Mouse (Mus musculus): ENCODE measurements around the gene Chchd10.
A peak's percentile ranks its signal among the peaks of the same experiment; 100 is the strongest.

Chchd10 gene

DNA sequence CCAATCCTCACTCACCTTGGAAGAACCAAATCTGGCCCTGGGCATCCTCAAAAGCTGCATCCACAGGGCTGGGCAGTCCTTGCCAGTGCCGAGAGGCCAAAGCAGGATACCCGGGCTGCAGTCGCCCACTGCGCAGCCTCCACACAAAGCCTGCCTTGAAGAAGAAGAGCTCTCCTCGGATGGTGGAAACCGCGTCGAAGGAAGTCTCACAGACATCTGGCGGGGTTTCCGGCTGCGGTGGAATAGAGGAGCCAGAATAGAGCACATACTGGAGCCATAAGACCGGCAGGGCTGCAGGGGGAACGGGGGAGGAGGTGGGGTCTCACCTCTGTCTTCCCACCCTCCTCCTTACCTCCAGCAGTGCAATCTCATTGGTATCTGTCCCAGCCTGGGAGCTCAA, 6.5 kb upstream of the Chchd10 start:
- peak; percentile 44 for DNase-seq

GRCm38 (mm10) chr10:75930304-75930703, 2.6 kb upstream of the Chchd10 start:
- no peak for DNase-seq

DNA sequence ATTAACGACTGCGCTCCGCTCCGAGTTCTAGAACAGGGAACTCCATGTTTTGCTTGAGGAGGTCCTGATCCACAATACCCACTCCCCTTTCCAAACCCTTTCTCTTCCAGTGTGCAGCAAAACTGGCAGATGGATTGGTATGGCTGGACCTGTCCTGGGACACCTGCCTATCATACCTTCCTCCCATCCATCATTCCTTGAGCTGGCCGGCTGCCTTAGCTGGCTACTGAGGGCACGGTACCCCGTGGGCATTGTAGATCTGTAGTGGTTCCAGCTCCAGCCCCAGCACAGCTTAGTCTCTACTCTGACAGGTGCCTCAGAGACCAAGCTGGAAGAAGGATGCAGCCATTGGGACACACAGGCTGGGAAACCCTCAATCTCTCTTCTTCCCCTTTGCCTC, 1.6 kb upstream of the Chchd10 start:
- no peak for DNase-seq

GRCm38 (mm10) chr10:75932081-75932678, 750 bp upstream of the Chchd10 start:
- DNase-seq, result peak; percentile 47

DNA sequence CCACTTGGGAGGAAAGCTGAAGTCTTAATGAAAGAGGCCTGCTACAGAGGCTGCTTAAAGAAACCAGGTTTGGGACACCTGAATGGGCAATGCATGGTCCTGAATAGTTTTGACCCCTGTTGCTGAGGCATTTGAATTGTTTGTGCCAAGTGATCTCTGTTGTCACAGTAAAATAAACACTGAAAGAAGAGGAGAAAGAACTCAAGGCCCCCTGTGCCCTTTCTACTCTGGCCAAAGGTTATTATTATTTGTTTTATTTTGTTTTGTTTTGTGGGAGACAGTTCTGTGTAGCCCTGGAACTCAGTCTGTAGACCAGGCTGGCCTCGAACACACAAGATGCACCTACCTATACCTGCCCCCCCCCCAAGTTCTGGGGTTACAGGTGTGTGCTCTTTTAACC, 2.1 kb downstream of the Chchd10 start:
- DNase-seq, result no peak

GRCm38 (mm10) chr10:75935680-75936541, 3.0 kb downstream of the Chchd10 start, which contains the start of gene Mmp11:
Gene Mmp11 (minus strand): TSS chr10:75936496.
- peak; percentile 70 for DNase-seq

DNA sequence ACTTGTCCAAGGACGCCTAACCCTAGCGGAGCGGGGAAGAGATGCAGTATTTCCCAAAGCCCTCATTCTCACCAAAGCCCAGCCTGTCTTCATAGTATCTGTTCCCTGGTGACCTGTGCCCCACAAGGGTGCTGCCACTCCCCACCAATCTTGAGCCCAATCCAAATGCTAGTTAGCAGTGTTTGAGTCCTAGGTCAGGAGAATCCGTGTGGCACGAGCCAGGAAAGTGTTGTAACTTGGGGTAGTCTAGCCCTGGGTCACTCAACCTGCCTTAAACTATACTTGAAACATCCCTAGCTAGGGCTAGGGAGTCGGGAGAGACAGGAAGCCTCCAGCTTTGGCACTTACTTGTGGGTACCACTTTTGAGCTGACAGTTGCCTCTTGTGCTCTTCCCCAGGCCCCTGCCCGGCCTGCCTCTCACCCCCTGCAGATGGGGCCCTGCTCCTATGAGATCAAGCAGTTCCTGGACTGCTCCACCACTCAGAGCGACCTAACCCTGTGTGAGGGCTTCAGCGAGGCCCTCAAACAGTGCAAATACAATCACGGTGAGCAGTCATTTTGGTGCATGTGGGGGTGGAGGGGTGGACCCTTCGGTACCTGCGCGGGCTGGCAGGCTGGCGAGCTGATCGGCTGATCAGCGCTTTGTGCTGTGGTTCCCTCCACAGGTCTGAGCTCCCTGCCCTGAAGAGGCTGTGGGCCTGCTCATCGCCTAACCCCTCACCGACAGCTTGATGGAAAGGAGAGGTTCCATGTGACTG, 4.2 kb downstream of the Chchd10 start:
- DNase-seq, result no peak

GRCm38 (mm10) chr10:75937851-75938643, 5.1 kb downstream of the Chchd10 start:
- DNase-seq, result no peak

DNA sequence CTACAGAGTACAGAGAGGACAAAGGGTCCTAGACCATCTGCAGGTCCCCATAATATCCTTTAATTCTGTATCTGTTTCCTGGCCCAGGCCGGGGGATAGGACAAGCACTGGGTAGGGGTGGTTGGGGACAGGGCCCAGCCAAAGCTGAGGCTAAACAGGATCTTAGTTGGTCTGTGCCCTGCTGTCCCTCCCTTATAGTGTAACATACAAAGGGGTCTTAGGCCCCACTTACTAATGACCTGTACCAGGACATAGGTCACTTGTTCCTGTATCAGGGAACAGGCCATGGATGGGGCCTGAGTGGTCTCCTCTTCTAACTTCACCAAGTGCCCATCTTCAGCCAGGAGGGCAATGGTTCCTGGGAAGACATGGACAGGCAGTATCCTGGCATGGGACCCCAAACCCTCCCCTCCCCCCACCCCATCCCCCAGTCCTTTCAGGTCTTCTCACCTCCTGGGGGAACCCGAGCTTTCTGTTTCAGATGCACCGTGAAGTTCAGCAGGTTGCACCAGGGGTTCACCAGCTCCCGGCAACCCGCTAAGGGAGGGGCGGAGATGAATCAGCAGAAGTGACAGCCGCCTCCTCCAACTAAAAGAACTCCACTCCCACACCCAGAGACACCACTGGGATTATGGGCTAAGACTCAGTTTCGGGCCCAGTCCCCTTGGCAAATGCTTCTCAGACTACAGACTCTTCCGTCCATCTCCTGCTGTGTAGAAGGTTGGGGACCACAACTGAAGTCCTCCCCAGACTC, 6.7 kb downstream of the Chchd10 start:
- no peak for DNase-seq

DNA sequence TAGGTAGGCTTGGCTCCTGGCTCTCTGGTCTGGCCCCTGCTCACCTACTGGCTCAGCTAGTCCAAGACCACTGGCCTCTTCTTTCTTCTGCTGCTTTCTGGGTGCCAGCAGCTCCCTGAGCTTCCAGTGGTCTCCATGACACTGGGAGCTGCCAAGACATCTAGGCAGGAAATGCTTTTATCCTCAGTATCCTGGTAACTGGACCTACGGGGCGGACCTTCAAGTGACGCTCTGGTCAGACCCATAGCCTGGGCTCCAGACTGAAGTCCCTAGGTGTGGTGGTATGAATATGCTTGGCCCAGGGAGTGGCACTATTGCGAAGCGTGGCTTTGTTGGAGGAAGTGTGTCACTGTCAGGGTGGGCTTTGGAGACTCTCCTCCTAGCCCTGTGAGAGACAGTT, 7.6 kb downstream of the Chchd10 start, which contains the start of gene Gm867:
TSS of gene Gm867 (minus strand) at position 153 of the 400 bp plus-strand sequence.
- DNase-seq, result no peak

- no peak for DNase-seq
Observed at GRCm38 (mm10) chr10:75941042-75941824, 8.3 kb downstream of the Chchd10 start.

DNA sequence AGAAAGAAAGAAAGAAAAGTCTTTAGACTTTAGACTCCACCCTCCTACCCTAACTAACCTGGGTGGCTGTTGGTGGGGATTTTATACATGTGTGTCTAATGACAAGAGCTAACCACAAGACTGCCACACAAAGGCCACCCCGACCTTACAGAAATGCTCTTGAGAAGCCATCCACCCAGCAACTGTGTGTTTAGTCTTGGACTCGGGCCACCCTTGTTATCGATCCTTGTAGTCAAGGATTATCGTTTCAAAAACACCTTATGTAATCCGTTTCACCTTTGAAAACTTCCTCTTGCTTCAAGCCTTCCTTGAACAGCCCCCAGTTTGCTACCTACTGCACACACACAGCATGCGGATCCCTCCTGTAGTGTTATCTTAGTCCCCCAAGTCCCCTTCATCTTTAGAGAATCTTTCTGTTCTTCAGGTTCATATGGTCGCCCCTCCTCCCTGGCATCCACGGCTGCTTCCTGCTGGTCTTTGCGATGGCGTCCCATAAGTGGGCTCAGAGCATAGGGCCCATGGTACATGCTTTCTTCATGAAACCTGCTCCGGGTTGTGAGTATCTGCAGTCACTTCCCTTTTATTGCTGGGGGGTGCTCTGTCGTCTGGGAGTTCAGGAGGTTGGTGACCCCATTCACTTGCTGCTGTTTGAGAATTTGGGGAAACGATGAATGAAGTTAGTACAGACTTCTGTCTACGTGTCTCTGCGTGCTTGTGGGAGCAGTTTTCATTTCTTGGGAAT, 10.0 kb downstream of the Chchd10 start, which contains the start of gene Vpreb3:
TSS of gene Vpreb3 (plus strand) at position 322 of the 742 bp plus-strand sequence.
- no peak for DNase-seq

GRCm38 (mm10) chr10:75944066-75944772, 11.3 kb downstream of the Chchd10 start:
- no peak for DNase-seq

DNA sequence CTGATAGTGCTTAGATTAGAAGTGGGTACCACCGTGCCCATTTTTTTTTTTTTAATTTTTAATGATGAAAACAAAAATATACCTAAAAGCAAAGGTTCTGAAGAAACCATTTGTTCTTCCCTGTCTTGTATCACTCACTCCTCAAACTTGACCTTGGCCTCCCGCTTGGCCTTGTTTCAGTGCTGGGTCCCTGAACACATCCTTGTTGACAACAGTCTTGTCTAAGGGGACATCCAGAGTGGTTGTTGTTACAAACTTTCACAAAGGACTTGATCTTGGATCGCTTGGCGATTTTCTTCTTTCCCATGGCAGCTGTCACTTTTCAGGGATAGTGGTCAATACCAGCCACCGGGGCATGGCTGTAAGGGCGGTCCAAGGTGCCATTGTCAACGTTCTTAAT, 12.3 kb downstream of the Chchd10 start:
- no peak for DNase-seq

- DNase-seq, result no peak
Observed at GRCm38 (mm10) chr10:75945896-75946295, 13.0 kb downstream of the Chchd10 start.

- no peak for DNase-seq
Observed at GRCm38 (mm10) chr10:75948079-75948478, 15.1 kb downstream of the Chchd10 start.

- no peak for DNase-seq
Observed at GRCm38 (mm10) chr10:75949053-75950045, 16.4 kb downstream of the Chchd10 start.

- peak; percentile 61 for DNase-seq
Observed at GRCm38 (mm10) chr10:75950791-75951210, 17.9 kb downstream of the Chchd10 start.
